Mouse (Mus musculus): ENCODE measurements at regions not wholly inside any gene's neighbourhood (a gene's known extent, or its start where the extent isn't known, plus 50 kb on each side); places are given as distances from the start of the nearest gene placed in this dataset.

DNA sequence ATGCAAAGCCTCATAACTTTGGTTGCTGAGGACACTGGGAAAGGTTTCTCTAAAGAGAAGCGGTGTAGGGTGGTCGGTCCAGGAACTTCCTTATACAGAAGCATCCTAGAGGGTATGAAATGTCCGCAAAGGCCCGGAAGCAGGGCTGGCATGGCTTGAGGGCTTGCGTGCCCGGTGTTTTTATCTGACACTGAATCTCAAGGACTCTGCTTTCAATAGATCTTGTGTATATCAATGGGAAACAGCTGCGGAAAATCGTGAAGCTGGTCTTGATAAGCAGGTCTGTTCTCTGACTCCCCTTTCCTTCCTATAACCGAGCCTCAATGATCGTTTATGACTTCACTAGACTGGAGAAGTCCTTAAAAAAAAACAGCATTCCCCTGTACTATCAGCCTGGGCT lies 580.4 kb upstream of the Gm19410 start:
- DNase-seq (ENCODE audit: low spot score): no peak

DNA sequence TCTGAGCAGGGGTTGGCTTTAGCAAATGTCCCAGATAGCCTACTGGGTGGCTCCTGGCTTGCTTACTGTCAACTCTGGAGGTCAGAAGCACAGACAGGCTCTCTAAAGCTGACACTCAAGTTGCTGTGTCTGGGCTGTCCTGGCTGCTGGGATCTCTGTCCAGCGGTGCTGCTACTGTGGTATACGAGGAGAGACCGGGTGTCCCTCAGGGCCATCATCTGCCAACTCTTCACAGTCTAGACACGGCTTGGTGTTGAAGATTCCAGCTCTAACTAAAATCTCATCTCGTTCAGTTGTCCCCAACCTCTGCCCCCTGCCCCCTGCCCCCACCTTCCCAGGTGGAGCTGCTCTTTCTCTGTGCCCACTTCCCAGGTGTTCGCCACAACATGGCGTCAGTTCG lies 577.1 kb upstream of the Gm19410 start:
- DNase-seq (ENCODE audit: low spot score): no peak

DNA sequence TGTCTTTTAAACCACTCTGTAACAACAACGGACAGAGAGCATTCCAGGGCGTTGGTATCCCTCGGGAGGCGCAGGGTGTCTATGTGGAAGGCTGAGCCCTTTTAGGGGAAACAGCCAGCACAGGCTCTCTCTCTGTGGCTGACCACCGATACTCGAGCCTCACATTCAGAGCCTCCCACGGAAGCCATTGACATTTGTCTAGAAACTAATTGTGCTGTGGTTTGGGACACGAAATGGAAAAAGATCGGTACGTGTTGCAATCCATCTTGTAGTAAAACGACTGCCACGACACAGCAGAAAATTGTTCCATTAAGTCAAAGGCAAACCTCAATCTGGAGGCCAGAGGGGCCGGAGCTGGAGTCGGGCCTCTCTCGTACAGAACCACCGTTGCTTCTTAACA lies 575.9 kb upstream of the Gm19410 start:
- no peak for DNase-seq (ENCODE audit: low spot score)

DNA sequence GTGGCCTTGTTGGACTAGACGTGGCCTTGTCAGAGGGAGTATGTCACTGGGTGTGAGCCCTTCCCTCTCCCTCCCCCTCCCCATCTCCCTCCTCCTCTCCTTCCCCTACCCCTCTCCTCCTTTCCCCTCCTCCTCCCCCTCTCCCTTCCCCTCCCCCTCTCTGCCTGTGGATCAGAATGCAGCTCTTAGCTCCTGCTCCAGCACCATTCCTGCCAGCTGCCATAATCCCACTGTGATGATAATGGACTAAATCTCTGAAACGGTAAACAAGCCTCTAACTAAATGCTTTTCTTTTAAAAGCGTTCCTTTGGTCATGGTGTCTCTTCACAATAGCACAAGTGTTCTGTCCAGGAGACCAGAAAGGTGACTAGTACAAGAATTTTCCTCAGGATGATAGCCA lies 573.1 kb upstream of the Gm19410 start:
- DNase-seq (ENCODE audit: low spot score): no peak

DNA sequence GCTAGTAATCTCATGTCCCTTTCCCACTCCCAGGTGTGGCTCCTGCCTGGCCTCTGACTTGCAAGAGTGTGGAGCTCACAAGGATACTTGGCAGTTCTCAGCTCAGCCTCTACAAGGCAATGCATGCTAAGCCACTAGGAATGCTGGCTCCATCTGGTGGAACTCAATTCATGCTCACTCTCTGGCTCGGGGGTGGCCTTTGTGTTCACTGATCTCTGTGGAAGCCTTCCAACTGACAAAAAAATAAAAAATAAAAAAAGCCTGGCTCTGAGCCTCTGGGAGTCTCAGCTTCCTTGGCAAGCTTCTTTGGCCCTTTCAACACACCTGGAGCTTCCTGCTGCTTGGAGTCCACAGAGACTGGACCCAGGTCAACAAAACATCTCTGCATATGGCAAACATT lies 571.8 kb upstream of the Gm19410 start:
- DNase-seq (ENCODE audit: low spot score): no peak

DNA sequence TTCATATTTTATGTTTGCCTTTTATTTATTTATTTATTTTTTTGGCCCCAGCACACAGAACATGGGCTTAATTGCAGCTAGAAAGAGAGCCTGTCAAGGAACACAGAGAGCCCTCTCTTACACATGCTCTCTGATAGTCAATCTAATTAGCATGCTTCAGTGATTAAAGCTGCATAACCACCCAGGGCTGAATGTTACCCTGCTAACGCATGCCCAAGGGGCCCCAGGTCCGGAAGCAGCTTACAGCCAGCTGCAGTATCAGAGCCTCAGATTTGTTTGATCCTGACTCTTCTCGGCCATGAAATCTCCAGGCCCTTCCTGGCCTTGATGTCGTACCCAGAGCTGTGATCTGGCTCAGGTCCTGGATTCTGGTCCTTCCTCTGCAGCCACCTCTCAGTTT lies 569.4 kb upstream of the Gm19410 start:
- no peak for DNase-seq (ENCODE audit: low spot score)

DNA sequence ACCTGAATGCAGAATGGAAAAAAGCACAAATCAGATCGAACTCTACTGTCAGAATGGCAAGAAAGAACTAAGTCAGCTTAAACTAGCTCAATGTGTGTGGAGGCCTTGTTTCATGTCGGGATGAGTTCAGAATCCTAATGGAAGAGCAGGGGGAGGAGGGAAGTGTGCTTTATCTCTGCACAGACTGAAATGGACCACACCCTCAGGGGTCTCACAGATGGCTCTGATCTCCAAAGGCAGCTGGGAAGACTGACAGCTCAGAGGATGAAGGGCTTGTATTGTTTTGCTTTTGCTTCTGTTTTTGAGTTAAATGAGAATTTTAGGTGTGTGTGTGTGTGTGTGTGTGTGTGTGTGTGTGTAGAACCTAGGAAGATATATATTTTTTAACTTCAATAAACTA lies 566.8 kb upstream of the Gm19410 start:
- DNase-seq (ENCODE audit: low spot score): no peak

DNA sequence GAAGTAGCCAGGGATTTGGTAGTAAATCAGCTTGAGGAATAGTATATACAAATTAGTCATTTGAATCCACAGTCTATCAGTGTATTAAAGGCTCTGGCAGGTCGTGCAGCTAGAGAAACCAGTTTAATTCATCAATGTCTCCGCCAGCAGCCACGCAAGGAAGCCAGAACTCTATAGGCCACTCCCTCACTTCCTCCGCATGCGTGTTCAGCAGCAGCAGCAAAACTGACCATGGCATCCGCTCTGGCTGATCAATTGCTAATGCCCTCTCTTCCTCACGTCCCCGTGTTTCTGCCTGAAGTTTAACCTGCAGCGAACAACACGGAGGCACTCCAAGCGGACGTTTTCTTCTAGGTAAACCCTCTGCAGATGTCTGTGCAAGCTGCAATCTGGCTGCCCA lies 564.2 kb upstream of the Gm19410 start:
- DNase-seq (ENCODE audit: low spot score): peak; percentile 51

DNA sequence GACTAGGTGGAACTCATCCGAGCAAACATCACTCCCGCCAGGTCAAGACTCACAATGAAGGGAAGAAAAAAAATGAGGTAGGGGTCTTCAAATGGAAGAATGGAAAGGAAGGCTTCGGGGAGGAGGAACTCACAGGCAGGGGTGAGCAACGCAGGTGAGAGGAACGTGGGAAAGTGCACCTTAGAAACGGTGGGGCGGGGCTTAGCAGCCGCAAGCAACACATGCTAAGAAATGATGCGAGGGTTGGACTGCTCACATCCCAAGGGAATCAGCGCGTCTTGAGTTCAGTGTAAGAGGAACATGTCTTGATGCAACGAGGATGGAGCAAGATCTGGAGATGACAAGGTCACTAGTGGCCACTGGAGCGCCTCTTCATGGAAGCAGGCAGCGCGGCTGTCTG lies 560.6 kb upstream of the Gm19410 start:
- no peak for DNase-seq (ENCODE audit: low spot score)

DNA sequence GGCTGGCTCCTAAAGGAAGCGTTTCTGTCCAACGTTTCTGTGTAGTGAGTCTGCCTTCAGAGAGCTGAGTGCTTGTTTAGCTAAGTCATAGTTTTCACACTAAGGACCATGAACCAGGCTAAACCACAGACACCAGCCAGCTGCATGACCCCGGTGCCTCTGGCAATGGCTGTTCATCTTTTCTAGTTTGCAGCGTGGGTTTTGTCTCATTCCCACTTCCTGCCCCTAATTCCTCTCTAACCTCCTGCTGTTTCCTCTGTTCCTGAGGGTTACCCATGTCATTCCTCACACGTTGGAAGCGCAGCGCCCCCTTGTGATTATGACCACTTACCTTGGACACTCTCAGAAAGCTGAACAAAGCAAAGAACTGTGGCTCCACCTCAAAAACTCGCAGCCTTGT lies 560.1 kb upstream of the Gm19410 start:
- DNase-seq (ENCODE audit: low spot score): no peak

DNA sequence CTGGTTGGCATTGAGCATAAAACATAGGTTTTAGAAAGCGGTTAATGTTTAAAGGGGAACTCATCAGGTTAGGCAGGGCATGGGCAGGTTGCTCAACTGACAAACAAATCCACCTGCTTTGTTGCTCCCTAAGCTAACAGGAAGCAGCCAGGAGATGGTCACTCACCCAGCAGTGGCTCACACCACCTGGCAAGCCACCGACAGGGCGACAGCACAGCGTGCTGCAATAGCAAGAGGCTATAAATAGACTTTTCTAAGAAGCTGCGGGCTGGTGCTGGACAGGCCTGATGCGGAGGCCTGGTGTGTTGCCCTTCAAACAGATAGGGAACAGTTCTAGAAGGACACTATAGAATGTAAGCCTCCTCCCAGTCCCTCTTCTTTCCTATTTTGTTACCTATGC lies 559.3 kb upstream of the Gm19410 start:
- no peak for DNase-seq (ENCODE audit: low spot score)

DNA sequence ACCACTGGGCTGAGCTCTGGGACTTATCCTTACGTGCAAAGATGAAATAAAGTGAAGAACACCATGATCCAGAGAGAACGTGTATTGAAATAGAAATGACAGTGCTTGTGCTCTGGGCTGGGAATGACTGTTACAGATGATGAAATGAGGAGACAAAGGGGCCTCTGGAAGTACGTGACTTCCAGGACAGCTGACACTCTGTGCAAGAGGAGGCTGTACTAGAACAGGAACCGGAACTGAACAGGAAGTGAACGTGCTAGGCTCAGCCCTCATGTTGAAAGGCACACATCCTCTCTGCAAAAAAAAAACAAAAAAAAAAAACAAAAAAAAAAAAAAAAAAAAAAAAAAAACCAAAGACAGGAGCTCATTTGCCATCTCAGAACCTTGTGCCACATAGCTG lies 557.2 kb upstream of the Gm19410 start:
- DNase-seq (ENCODE audit: low spot score): no peak

DNA sequence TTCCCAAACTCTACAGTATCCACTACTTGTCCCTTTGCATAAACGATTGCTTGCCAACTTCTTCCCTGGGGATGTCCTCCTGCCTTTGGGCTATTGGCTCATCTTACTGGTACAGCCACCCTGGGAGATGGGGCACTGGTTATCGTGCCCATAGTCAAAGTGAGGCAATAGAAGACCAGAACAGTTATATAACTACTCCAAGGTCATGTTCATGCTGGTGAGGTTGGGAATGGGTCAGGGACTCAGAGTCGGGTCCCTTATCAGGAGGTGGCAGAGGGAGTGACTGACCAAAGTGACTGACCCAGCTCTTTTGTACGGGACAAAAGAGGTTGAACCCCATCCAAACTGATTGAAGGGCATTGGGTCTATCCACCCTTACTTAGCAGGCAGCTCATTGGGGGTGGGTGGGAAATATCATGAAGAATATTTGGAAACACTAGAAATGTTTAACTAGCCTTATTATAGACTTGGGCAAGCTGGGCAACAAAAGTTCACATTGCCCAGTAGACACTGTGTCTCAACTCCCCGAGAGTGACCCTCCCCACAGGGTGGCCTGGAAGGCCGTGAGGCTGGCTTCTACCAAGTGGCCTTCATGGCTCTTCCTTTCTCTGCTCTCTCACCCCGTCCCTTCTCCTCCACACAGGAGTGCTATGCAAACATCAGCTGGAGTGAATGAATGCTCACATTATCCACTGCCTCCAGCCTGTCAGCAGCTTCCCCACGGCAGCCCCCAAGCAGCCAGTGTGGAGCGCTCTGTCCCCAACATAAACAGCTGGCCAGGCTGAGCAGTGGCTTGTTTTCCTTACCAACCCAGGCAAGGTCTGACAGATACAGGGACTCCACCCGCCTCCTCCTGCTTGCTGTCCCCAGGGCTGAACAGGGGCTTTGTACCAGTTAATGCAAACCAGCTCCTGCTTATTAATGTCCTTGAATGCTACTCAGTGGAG lies 553.8 kb upstream of the Gm19410 start:
- DNase-seq (ENCODE audit: low spot score): no peak

DNA sequence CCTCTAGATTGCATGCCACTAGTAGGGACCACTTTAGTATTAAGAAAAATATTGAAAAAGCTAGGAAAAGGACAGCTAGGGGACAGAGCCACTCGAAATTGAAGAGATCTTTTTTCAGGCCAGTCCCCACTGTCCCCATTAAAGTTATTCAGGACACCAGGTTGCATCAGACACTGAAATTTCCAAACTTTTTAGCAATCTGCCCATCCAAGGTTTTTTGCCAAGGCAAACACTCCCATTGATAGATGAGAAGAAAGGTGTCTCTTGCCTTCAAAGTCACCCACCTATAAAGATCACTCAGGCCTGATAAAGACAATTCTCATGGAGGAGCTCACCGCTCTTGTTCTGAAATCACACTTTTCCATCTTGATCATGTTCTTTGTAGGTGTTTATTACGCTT lies 552.1 kb upstream of the Gm19410 start:
- no peak for DNase-seq (ENCODE audit: low spot score)

DNA sequence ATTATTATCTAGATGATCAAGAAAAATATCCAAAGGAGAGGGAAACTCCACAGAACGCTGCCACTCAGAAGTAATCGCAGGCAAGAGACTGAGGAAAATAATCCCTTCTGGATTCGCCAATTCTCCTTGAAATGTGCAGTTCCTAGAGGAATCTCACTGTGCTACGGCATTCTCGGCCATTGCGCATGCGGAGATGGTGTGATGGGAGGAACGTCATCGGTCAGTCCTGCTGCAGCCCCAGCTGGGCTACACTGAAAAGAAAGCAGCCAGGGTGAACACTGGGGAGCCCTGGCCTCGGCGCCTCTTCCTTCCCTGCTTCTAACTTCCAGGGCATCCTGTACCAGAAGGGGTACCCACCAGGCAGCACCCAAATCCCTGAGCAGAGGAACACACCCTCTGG lies 548.0 kb upstream of the Gm19410 start:
- no peak for DNase-seq (ENCODE audit: low spot score)

DNA sequence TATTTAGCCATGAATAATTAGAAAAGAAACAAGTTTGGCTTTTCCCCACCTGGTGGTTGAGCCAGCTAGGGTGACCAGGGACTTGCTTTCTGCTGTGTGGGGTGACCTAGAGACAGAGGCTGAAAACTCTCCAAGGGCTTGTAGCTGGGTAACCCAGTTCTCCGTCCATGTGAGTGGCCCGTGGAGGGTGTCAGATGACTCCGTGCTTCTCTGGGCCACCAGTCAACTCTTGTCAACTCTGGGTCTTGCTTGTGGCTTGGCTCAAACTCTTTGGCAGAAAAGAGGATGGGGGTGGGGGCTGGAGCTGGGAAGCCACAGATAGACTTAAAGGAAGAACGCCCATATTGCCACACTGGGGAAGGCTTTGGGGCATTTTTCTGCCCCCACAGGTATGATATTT lies 547.3 kb upstream of the Gm19410 start:
- DNase-seq (ENCODE audit: low spot score): no peak

DNA sequence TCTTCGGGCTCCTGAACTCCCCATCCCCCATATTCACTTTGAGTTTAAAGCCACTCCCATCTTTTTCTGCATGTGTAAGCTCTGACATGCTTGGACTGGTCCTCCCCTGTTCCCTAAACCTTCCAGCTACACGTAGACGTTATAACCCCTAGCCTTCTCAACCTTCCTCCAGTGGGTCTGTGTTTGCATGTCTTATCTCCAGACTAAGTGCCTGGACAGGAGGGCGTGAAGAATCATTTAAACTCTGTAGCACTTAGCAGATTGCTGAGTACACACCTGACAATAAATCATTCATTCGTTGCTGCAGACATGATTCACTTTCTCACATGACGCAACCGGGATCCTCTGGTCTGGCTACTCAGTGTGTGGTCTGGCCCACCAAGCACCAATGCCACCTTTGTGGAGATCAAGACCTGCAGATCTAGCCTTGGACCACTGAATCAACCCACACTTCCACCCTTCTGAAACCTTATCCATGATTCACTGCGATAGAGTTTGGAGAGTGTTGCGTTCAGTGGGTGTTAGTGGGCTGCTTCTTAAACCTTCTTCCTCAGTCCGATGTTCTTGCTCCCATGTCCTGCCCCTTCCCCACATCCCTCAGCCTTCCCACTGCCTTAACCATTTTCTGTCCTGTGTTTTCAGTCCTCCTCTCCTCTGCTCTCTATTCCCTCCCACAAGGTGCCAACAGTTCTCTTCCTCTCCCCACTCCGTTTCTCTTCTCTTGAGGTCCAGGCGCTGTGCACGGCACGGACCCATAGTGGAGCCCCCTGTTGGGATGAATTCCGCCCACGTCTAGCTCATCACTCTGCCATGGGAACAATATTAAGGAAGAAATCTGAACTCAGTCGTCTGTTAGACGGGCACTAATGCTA lies 541.3 kb upstream of the Gm19410 start:
- no peak for DNase-seq (ENCODE audit: low spot score)

DNA sequence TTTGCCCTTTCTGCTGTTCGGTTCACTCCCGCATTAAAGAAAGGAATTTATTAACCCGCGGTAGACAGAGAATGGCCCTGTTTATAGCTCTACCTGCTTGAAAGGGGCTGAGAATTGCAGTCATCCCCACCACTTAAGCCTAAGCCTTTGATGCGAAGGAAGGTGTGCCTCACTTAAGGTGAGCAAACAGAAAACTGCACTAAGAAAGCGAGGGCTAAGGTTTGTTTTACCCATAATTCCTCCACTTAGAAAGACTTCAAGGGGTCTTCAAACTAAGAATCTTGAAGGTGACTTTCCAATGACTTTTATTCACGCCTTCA lies 540.7 kb upstream of the Gm19410 start:
- no peak for DNase-seq (ENCODE audit: low spot score)

DNA sequence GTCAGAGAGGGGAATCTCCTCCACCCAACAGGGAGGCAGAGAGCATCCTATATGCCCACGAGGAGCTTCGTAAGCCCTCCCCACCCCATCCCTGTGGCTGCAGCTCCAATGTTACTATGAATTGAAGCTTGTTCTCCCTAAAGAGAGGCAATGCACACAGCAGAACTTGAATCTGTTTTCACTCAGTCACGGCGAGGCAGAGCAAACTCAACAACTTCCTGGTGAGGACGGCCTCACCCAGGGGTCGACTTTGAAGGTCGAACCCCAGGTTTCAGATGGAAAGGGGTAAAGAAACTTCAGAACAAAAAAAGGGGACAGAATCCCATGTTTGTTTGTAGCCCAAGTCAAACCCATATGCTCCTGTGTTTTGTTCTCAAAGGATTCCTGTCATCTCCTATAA lies 538.5 kb upstream of the Gm19410 start:
- no peak for DNase-seq (ENCODE audit: low spot score)

DNA sequence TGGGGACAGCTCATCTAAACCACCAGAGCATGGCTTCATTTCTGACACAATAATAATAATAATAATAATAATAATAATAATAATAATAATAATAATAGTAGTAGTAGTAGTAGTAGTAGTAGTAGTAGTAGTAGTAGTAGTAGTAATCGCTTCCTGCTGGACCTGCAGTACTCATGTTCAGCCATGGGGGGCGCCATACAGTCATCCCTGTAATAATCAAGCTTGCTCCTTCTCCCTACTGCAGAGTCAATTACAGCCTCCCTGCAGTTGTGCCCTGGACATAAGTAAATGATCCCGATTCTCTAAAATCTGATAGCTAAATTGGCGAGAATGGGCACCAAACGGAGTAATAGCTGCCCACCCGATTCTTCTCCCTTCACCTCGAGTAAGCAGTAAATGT lies 537.1 kb upstream of the Gm19410 start:
- no peak for DNase-seq (ENCODE audit: low spot score)

DNA sequence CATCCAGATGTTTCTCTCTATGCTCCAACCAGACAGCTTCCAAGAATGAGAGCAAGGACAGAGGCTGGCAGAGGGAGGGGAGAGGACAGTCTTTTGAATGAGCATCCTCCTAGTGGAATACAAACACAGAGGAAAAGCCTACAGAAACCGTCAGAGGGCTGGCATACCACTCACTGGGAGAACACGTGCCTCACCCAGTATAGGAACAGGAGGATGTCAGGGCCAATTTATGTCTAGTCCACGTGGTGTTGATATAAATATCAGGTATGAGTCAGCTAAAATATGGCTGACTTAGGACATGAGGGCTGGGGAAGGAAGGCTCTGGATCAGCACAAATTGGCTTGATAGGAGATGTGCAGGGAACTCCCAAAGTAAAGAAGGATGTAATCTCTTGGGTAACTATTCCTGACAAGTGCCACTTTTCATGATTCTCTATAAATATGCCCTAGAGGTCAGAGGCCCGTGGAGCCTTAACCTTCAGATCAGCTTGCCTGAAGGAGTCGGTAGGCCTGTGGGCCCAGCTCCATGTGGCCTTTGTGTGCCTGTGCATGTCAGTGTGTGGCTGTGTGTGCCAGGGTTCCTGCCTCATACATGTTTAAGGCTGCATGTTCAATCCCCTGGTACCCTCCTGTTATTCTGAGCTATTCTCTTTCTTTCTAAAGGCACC lies 531.9 kb upstream of the Gm19410 start:
- DNase-seq (ENCODE audit: low spot score): no peak

DNA sequence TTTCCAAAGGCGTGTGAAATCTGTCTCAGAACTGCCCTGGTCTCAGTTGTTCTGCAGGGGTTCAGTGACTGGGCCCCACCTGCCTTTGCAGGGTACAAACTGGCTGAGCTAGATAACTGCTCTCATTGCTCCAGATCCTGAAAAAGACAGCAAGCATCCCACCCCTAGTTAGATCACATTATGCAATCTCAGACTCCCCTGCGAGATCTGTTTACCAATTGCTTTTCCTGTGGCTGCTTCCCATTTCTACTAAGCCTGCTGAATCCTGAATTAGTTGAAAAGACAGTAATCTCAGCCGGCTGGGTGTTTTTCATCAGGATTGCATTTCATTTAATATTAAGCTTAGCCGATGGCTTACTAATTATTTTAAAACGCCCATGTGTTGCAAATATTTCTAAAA lies 531.2 kb upstream of the Gm19410 start:
- DNase-seq (ENCODE audit: low spot score): no peak
